Mouse (Mus musculus) lung, postnatal 0 days (tissue): Measurements from ENCODE around the gene Tada3.

ENCODE experiments used
- CTCF ChIP-seq: IDR thresholded peaks from 2 replicates; pipeline ENCODE4 v1.5.1; 2016; ENCODE audit warnings: antibody characterized with exemption, mild to moderate bottlenecking
- EP300 ChIP-seq: IDR thresholded peaks from 2 replicates; pipeline ENCODE4 v1.6.1; 2016; ENCODE audit warnings: antibody characterized with exemption, mild to moderate bottlenecking, control low read depth

DNA sequence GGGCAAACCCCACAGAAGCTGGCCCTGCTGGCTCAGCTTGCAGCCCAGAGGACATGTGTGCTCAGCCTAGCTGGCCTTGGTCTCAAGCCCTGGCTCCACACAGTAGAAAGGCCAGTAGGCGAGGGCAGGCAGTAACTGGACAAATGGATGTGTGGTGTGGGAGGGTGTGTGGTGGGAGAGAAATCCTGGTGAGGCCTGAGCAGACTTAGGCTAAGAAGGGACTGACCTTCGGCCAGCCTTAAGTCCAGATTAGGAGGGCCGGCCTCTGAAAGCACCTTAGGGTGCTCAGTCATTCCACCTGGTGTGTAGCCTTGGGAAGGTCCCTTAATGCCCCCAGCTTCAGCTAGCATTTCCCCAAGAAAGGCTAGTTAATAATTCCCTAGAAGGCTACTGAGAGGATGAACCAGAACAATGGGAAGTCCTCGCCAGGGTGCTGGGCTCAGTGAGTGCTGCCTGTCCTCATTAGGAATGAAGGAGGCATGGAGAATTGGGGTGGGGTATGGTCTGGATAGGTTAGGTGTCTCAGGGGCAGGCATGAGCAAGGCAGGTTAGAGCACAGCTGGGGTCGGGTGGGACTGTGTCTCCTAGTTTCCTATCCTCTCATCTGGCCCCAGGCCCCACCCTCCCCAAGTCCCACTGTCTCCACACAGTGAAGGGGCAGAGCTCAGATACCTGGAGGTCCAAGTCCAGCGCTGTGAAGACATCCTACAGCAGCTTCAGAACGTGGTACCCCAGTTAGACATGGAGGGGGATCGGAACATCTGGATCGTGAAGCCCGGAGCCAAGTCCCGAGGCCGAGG is 27.2 kb upstream of the Tada3 start:
- TF ChIP-seq CTCF (no peak), EP300 (no peak)
